Mouse (Mus musculus) stomach, postnatal 0 days (tissue): Measurements from ENCODE around the gene Rinl.

ENCODE experiments used
- CTCF ChIP-seq: IDR thresholded peaks from 2 replicates; pipeline ENCODE4 v1.5.1; 2016; ENCODE audit warnings: antibody characterized with exemption, low read depth, mild to moderate bottlenecking, moderate library complexity
- EP300 ChIP-seq: optimal IDR thresholded peaks from 2 replicates; pipeline ENCODE3; 2016; ENCODE audit warnings: antibody characterized with exemption

- TF ChIP-seq CTCF (no peak), EP300 (no peak)
Observed at GRCm38 (mm10) chr7:28814306-28815034, 25.7 kb downstream of the Rinl start.
